Mouse (Mus musculus) left cerebral cortex, adult 11 months (tissue): ENCODE results near the gene Ric1.
"Not testable (repeated sequence)": the region's sequence is repeated elsewhere in the genome, so short reads cannot be mapped to it uniquely, and the experiment has no call there.

ENCODE experiments used
- DNase-seq: peaks from one replicate; pipeline ENCODE4 v3.0.0; 2022; ENCODE audit warnings: low spot score

Gene Ric1

GRCm38 (mm10) chr19:29497874-29498273, 24.2 kb upstream of the Ric1 start:
- no peak for DNase-seq

DNA sequence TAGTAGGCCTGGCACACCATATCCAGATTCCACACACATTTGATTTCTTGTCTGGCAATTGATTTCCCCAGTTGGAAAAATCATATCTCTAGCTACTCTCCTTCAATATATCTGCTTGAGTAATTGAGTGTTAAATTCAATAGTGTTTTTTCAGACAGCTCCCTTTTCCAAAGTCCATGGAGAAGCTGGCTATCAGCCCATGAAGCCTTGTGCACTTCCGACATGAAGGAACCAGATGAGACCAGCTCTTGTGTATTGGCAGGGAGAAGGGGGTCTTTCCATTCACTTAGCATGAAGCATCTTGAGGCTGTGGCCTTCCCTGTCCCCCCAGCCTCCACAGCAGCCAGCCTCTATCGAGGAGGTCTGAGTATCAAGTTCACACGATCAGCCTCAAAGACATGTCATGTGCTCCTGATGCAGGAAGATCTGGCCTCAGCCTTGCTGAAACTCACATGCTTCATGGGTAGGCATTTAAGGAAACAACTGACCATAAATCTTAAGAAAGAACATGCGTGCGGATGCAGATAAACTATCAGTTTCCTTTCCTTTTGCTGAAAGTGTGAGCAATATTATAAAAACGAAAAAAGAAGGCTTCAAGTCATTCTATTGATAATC, 23.1 kb upstream of the Ric1 start:
- DNase-seq = no peak

- no peak for DNase-seq
Measured at GRCm38 (mm10) chr19:29500333-29500732, 21.7 kb upstream of the Ric1 start.

GRCm38 (mm10) chr19:29501106-29501505, 21.0 kb upstream of the Ric1 start:
- DNase-seq = no peak

DNA sequence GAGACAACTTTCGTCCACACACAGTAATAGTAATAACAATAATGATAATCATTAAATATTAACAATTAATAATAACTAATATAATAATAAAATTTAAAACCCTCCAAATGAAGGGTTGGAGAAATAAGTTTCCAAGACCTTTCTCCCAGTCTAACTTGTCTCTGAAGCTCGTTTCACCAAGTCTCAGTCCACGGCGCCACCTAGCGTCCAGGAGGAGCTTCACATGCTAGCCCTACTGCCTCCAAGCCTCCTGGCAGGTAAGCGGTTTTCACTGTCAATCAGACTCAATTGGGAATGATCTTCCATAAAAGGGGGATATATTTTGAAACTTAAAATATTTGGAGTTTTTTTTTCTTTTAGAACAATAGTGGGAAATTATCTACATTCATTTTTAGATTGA, 20.6 kb upstream of the Ric1 start:
- DNase-seq = peak; percentile 63

DNA sequence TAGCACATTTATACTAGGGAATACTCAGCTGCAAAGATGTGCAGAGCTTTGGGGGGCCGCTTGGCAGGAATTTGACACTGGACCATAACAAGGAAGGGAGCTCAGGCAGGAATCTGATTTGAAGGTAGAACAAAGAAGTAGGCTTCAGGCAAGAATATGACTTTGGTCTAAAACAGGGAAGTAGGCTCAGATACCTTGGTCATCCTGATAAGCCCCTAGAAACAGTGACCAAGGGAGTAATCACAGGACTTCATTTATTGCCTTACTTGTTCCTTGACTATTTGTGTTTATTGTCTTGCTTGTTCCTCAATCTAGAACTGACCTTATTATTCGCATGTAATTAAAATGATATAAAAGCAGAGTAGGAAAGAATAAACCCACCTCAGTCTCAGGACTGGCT, 18.0 kb upstream of the Ric1 start:
- DNase-seq = no peak

DNA sequence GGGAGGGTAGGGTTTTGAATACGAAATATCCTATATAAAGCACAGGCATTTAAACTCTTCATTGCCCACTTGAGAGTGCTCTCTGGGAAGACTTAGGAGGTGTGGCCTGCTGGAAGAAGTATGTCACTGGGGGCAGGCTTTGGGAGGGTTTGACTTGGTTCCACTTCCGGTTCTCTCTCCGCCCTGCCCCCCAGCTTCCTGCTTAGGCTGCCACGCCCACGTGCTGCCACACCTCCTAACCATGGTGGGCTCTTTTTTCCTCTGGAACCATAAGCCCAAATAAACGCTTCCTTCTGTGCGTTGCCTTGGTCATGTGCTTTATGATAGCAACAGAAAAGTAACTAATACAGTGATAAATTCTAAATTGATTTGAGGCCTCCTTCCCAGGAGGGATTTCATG, 16.5 kb upstream of the Ric1 start:
- DNase-seq = no peak

- DNase-seq = no peak
Measured at GRCm38 (mm10) chr19:29508208-29508607, 13.9 kb upstream of the Ric1 start.

- DNase-seq = no peak
Measured at GRCm38 (mm10) chr19:29509857-29510256, 12.2 kb upstream of the Ric1 start.

DNA sequence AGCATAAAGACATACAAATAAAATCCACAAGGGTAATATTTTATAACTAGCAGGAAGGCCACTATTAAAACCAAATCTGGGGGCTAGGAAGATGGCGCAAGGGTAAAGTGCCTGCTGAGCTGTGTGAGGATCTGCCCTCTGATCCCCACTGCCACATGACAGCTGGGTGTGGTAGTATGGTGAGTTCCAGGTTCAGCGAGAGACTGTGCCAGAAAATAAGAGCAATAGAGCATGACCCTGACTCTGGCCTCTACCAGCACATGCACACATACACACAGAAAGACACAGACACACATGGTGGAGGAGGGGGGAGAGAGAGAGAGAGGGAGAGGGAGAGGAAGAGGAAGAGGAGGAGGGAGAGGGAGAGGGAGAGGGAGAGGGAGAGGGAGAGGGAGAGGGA, 10.3 kb upstream of the Ric1 start:
- no peak for DNase-seq

GRCm38 (mm10) chr19:29513111-29513766, 8.8 kb upstream of the Ric1 start:
- no peak for DNase-seq

GRCm38 (mm10) chr19:29514130-29514529, 8.0 kb upstream of the Ric1 start:
- DNase-seq = no peak

GRCm38 (mm10) chr19:29515386-29515785, 6.7 kb upstream of the Ric1 start:
- no peak for DNase-seq

DNA sequence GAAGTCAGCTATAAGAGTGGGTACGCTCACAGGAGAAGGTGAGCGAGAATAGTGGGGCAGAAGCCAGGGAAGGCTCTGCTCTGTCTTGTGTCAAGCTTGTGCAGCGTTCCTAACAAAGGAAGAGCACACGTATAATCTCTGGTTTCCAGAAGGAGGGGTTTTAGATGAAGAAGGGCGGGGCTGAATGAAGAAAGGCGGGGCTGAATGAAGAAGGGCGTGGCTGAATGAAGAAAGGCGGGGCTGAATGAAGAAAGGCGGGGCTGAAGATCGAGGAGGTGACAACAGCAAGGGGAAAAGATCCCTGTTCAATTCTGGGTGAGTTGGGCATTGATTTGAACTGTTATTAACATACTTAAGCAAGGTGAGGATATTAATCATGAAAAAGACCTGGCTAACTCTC, 6.1 kb upstream of the Ric1 start:
- DNase-seq = no peak

- DNase-seq = no peak
Measured at GRCm38 (mm10) chr19:29518409-29518808, 3.7 kb upstream of the Ric1 start.

GRCm38 (mm10) chr19:29518922-29519321, 3.2 kb upstream of the Ric1 start:
- no peak for DNase-seq

DNA sequence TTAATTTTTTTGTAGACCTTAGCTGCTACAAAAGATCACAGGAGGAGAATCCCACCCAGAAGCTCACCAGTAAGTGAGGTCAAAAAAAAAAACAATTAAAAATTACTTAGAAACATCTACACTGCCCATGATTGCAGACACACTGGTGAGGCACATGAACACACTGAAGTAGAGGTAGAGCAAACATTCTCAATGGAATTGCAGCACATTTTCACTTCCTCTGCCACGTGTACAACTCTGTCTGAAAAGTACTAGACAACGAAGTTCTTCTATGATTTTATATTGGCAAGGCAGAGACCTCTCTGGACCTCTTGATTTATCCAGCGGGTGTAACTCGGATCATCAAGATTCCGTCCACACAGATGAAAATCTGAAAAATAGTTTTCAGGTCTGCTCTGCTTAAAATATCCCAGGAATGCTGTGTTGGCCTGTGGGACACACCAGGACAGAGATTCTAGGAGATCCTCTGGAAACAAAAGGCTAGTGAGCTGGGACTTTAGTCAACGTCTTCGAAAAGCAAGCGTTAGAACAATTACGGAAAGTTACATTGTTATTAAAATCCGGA, 1.0 kb upstream of the Ric1 start:
- no peak for DNase-seq

DNA sequence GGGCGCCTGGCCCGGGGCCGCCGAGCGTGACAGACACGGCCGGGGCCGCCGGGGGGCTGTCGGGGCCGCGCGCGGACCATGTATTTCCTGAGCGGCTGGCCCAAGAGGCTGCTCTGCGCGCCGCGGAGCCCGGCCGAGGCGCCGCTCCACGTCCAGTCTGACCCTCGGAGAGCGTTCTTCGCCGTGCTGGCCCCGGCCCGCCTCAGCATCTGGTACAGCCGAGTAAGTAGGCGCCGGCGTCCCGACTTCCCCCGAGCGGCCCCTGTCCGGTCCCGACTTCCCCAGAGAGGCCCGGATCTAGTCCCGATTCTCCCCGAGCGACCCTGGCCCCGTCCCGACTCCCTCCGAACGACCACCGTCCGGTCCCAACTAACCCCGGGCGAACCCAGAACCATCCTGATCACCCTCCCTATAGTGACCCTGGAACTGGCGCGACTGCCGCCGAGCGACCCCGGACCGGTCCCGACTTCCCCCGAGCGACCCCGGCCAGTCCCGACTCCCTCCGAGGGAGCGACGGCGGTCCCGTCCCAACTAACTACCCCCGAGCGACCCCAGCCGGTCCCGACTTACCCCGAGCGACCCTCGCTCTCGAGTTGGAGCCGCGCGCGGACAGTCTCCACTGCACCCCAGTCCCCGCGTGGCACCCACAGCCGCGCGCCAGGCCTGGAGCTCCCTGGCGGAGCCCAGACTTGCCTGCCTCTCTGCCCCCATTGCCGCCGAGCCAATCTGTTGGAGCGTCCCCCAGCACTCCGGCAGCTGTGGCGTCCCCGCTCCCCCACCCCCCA, 555 bp downstream of the Ric1 start:
- DNase-seq = no peak

DNA sequence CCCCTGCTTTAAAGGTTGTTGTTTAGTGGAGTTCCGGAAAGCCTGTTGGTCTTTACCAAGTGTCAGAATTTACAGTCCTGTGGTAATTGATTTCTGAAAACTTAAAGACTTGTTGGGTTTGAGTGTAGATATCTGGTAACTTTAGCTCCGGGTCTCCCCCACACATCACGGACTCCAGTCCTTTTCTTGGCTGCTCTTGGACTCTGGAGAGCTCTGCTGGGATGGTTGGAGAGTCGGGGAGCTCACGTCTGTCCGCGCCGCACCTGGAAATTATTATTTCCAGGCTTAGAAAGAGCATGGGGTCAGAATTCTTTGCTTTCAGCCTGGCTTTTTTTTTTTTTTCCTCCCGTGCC, 1.1 kb downstream of the Ric1 start:
- no peak for DNase-seq

GRCm38 (mm10) chr19:29523701-29524100, 1.6 kb downstream of the Ric1 start:
- no peak for DNase-seq

DNA sequence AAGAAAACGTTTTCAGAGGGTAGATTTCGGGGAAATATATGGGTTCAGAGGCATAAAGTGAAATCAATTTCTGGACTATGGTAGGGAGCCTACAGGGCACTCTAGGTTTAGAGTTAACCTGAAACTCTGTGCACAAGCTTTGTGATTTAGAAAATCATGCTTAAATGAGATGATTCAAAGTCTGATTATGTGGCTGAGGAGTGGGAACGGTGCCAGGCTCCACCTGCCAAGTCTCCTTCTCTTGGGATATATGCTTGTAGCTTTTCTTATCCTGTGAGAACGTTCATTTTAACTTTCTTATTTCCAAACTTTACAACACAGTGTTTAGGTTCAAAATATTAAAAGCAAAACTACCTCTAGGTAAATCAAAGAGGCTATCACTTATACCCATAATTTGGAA, 2.5 kb downstream of the Ric1 start:
- DNase-seq = no peak

GRCm38 (mm10) chr19:29525588-29525987, 3.5 kb downstream of the Ric1 start:
- not testable (repeated sequence) for DNase-seq

DNA sequence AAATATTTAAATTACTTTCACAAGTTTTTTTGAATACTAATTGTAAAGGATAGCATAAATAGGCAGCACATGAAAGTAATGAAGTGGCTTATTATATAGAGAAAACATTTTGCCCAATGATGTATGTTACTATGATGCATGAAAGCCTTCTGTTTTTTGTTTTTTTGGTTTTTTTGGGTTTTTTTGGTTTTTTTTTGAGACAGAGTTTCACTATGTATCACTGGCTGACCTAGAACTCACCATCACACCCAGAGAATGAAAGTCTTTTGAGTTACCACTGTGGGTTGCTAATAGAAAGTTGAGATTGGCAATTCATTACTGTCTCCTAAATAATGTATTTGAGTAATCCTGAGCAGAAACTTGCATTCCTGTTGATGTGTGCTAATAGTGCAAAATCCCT, 4.8 kb downstream of the Ric1 start:
- DNase-seq = no peak
